Mouse (Mus musculus) E14TG2a.4 (cell line): Measurements from ENCODE around the gene Pip4k2a.

Experiments
- H3K27me3 ChIP-seq: 2 replicates; pipeline ENCODE4 v1.6.1; 2014; ENCODE audit warnings: low read length, control low read depth; ENCODE audit not compliant: insufficient read depth
- H3K36me3 ChIP-seq: 2 replicates; pipeline ENCODE4 v1.6.1; 2014; ENCODE audit warnings: low read length, control low read depth; ENCODE audit not compliant: insufficient read depth
- H3K4me1 ChIP-seq: replicated peaks from 2 replicates; pipeline ENCODE4 v1.6.1; 2014; ENCODE audit warnings: low read depth, low read length, control low read depth
- H3K4me3 ChIP-seq: replicated peaks from 2 replicates; pipeline ENCODE4 v1.5.1; 2014; ENCODE audit warnings: mild to moderate bottlenecking, low read length
- H3K9me3 ChIP-seq: 2 replicates; pipeline ENCODE4 v1.6.1; 2014; ENCODE audit warnings: low read length, control low read depth
- CTCF ChIP-seq: conservative IDR thresholded peaks from 2 replicates; pipeline ENCODE4 v1.5.1; 2014; ENCODE audit warnings: low read length
- NANOG ChIP-seq: IDR thresholded peaks from 2 replicates; pipeline ENCODE4 v1.6.1; 2014; ENCODE audit warnings: borderline replicate concordance, low read length, mixed read lengths
- POU5F1 ChIP-seq: IDR thresholded peaks from 2 replicates; pipeline ENCODE4 v1.6.1; 2014; ENCODE audit warnings: low read length, borderline replicate concordance

Pip4k2a gene

DNA sequence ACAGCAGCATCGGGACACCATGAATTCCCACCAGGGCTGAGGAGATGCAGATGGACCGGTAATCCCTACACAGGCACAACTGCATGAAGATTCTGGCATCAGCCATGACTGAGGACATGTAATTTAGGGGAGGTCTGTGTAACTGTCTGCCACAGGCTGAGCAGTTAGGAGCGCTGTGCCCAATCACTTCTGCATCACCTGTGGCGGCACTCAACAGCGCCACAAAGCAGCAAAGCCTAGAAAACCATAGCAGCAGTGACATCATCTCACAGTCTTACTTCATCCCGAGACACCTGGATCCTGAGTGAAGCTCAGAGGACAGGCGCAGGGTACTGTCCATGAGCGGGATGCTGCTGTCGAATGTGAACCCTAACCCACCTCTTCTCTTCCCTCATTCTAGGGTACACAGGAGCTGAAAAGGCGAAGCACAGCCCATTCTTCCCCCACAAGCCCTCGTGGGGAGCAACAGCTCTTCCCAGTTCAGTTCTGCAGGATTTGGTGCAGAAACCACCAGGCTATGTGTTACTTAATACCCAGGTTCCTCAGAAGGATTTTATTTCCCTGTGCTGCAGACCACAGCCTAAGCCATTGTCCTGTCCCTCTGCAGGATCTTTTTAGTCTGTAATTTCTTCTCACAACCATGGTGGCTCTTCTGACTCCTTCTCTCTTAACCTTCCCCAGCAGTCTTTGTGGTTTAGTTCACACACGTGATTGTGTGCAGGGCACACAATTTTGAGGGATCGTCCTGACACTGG, 34.5 kb downstream of the Pip4k2a start:
- Histone ChIP-seq H3K4me3 (no peak overlapping the region), H3K4me1 (peaks cover 8% of the 10 kb centered on the region; the same call in 1 of the 2 replicates), H3K9me3 (no peaks in the 10 kb centered on the region), H3K36me3 (no peaks in the 10 kb centered on the region), H3K27me3 (no peaks in the 10 kb centered on the region)
- TF ChIP-seq NANOG (no peak), CTCF (no peak), POU5F1 (no peak)

GRCm38 (mm10) chr2:18962502-18962901, 35.4 kb downstream of the Pip4k2a start:
- Histone ChIP-seq H3K27me3 (no peaks in the 10 kb centered on the region), H3K4me3 (no peak overlapping the region), H3K36me3 (no peaks in the 10 kb centered on the region), H3K4me1 (peaks cover 12% of the 10 kb centered on the region; the same call in 1 of the 2 replicates), H3K9me3 (no peaks in the 10 kb centered on the region)
- TF ChIP-seq POU5F1 (no peak), CTCF (no peak), NANOG (no peak)

DNA sequence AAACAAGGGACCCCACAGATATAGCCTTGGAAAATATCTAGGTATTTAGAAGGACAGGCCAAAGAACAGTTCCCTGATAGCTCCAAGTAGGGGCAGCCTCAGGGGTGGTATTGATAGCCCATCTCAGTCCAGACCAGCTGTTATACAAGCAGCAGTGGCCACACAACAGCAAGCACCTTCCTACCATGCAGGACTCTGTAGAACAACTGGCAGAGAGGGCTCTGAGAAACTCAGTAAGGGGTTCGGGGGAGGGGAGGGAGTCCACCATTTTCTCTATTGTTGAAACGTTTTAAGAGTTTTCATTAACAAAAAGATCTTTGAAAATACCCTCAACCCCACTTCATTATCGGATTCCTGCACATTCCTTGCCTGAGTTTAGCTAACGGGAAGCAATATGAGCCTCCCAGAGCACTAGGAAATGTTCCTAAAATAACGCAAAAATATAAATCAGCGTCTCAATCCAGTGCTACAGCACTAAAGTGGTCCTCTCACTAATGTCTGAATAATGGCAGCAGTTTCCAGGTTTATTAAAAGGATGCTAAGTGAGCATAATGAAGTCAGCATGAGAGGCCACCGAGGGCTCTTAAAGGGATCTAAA, 37.5 kb downstream of the Pip4k2a start:
- Histone ChIP-seq H3K27me3 (no peaks in the 10 kb centered on the region), H3K9me3 (no peaks in the 10 kb centered on the region), H3K4me3 (no peak overlapping the region), H3K36me3 (no peaks in the 10 kb centered on the region), H3K4me1 (peaks cover 9% of the 10 kb centered on the region; the same call in 1 of the 2 replicates)
- TF ChIP-seq CTCF (no peak), POU5F1 (no peak), NANOG (no peak)

GRCm38 (mm10) chr2:18959558-18959957, 38.4 kb downstream of the Pip4k2a start:
- TF ChIP-seq NANOG (no peak), CTCF (no peak), POU5F1 (no peak)
- H3K4me1 ChIP-seq: peaks cover 9% of the 10 kb centered on the region; the same call in 1 of the 2 replicates

GRCm38 (mm10) chr2:18959008-18959407, 38.9 kb downstream of the Pip4k2a start:
- Histone ChIP-seq H3K4me3 (no peak overlapping the region), H3K36me3 (no peaks in the 10 kb centered on the region), H3K4me1 (peaks cover 9% of the 10 kb centered on the region; the same call in 1 of the 2 replicates), H3K27me3 (no peaks in the 10 kb centered on the region), H3K9me3 (no peaks in the 10 kb centered on the region)
- TF ChIP-seq CTCF: no peak
- no peak for TF ChIP-seq NANOG

More at GRCm38 (mm10) chr2:18959558-18959957, 38.4 kb downstream of the Pip4k2a start:
- no peaks in the 10 kb centered on the region for H3K27me3 ChIP-seq
- no peaks in the 10 kb centered on the region for H3K36me3 ChIP-seq
- no peak overlapping the region for H3K4me3 ChIP-seq
- no peaks in the 10 kb centered on the region for H3K9me3 ChIP-seq

DNA sequence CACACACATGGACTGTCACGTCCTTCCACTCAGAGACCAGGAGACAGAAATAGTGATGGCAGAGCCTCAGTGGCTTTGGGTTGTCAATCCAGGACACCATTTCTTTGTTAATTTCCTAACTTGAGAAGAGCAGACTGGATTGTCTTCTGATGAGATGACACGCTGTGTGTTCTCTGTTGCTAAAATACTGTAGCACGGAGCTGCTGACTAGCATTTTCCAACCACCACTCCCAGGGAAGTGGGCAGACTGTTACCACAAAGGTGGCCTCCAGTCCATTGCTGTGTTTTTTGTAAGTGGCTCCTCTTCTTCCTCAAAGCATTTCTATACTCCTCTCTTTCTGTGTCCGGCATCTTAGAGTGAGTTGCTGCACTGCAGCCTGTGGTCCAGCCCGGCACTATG, 39.4 kb downstream of the Pip4k2a start:
- H3K36me3 ChIP-seq: no peaks in the 10 kb centered on the region
- no peak for TF ChIP-seq POU5F1
- no peak for TF ChIP-seq NANOG
- TF ChIP-seq CTCF: no peak
- H3K4me3 ChIP-seq: no peak overlapping the region

GRCm38 (mm10) chr2:18958044-18958443, 39.9 kb downstream of the Pip4k2a start:
- Histone ChIP-seq H3K4me3 (no peak overlapping the region), H3K27me3 (no peaks in the 10 kb centered on the region), H3K4me1 (peaks cover 9% of the 10 kb centered on the region; the same call in 1 of the 2 replicates), H3K9me3 (no peaks in the 10 kb centered on the region), H3K36me3 (no peaks in the 10 kb centered on the region)
- TF ChIP-seq POU5F1 (no peak), NANOG (no peak), CTCF (no peak)

More for the DNA sequence above, 39.4 kb downstream of the Pip4k2a start:
- H3K27me3 ChIP-seq: no peaks in the 10 kb centered on the region
- peaks cover 9% of the 10 kb centered on the region; the same call in 1 of the 2 replicates for H3K4me1 ChIP-seq
- H3K9me3 ChIP-seq: no peaks in the 10 kb centered on the region

DNA sequence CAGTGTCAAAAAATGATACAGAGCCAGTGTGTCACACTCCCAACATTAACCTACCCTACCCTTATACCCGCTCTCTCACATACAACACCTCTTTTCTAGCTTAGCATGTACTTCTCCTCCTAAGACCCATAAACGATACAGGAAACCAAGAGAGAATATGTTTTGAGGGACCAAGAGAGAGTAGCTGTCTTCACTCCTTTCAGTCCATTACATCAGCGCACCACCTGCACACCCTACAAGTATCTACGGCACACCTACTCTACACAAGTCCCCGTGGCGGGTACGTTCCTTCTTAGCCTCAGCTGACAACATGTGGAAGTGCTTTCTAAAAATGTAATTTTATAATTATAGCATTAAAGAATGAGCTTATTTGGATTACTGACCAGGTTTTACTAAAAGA, 40.5 kb downstream of the Pip4k2a start:
- no peaks in the 10 kb centered on the region for H3K36me3 ChIP-seq
- no peak overlapping the region for H3K4me3 ChIP-seq
- no peaks in the 10 kb centered on the region for H3K9me3 ChIP-seq
- TF ChIP-seq CTCF: no peak
- H3K27me3 ChIP-seq: no peaks in the 10 kb centered on the region
- peaks cover 9% of the 10 kb centered on the region; the same call in 1 of the 2 replicates for H3K4me1 ChIP-seq
